Mouse (Mus musculus) thymus, postnatal 25 days (tissue): ENCODE measurements around the gene Nap1l1.

ENCODE experiments used
- DNase-seq: peaks from one replicate; pipeline ENCODE4 v3.0.0; 2022

The Nap1l1 gene

DNA sequence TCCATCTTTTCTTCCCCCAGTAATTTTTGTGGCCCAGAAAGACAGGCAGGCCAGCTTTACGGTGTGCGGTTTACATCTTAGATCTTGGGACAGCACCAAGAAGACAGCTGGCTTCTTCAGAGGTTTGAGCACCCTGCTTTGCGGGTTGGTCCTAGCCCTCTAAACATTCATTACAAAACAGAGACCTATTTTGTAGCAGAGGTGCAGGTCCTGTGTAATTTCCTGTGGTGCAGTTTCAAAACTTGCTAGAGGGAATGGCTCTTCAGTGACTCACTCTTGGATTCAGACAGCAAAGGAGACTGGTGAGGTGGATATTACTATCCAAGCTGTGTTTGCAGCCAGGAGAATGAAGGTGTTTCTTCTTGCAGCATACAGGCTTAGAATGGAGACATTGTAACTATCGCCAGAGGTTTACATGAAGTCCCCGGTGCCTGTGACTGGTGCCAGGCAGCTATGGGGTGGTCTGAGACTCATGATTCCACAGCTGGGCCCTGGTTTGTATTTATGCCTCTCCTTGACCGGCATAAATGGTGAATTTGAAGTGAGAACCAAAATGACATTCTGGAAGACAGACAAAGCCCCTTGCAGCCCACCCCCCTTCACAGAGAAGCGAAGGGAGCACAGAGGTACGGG, 43.9 kb downstream of the Nap1l1 start:
- peak; percentile 48 for DNase-seq

DNA sequence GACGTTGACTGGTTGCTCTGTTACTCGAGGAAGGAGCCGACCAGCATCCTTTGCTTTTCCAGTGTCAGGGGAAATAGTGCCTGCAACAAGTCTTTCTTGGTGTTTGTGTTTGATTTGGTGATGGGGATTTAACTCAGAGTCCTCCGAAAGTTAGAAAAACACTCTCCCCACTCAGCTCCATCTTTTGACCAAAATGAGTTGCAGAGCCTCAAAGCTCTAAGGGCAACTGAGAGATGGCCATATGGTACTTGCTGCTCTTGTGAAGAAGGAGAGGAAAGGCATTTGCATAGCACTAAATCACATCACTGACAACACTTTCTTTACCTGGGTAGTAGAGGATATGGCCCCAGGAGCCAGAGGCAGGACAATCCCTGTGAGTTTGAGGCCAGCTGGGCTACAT, 45.3 kb downstream of the Nap1l1 start:
- no peak for DNase-seq

DNA sequence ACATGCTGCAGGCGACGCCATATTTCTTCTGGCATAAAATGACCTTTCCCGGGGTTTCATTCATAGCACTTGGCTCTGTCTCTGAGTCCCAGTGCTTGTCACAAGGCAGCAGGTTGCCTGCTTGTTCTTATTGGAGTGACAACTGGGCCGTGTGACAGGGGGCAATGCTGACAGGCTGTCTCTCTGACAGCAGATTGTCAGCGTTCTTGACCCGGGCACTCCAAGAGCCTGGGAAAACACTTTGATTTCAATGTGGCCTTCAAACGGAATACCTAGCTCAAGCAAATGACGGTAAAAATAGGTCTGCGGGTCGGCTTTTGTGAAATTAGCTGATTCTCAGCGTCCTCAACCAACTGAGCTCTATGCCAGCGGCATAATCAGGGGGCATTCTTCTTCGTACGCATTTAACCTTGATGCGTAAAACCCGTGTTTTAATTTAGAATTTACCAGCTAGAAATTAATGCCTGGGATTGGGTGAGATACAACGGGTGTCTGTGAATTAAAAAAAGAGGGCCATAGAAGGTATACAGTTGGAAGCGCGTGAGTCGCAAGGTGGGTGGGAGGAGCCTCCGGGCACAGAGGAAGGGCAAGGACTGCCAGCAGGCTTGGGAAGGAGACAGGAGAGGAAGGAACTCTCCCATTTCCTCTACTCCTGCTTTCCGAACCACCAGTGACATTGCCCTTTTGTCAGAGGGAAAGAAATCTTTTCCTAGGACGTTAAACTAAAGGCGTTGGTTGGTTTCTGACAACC, 46.8 kb downstream of the Nap1l1 start:
- no peak for DNase-seq

DNA sequence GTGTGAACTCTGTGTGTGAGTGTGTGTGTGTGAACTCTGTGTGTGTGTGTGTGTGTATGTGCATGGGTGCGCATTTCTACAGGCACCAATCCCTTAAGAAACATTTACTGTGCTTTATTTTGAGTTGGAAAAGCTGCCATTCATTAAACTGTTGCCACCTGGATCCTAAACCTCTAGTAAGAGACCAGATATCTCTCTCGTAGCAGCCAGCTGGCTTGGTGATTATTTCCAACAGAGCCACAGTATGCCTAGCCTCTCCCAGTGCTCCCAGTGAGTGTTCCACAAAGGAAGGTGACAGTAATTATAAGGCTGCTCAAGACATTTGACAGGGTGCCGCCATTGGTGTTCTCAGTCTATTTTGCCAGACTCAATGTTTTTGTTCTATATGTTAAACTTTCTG, 47.6 kb downstream of the Nap1l1 start:
- no peak for DNase-seq

DNA sequence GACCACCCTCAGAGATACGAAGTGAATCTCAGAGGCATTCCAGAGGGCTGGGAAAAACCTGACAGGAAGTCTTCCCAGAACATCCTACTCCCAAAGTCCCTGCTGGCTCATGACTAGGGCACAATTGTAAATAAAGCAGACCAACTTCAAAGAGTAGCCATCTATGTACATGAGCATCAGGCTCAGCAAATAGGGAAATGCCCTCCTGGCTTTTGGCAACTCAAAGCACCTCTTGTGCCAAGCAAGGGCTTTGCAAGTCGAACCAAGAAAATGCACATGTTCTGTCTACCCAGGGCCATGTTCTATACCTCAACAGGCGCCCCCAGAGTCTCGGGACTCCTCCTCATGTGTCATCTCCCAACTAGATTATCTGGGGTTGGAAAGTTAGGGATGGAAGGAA, 48.6 kb downstream of the Nap1l1 start:
- no peak for DNase-seq

DNA sequence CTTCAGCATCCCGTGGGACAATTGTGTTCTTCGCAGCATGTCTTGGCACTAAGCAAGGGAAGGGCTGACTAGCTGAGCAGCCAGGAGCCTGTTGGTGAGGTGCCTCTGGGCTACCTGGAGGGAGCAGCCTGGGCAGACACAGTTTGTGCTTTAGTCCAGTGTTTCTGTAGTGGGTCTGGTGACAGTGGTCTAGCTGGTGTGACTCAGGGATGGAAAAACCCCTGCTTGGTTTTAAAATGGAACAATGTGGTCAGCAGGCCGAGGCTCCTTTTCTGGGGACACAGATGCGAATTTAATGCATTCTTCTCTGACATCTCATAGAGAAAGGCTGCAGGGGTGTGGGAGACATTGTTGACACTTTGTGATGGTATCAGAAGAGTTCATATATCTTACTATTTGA, 49.2 kb downstream of the Nap1l1 start:
- no peak for DNase-seq

DNA sequence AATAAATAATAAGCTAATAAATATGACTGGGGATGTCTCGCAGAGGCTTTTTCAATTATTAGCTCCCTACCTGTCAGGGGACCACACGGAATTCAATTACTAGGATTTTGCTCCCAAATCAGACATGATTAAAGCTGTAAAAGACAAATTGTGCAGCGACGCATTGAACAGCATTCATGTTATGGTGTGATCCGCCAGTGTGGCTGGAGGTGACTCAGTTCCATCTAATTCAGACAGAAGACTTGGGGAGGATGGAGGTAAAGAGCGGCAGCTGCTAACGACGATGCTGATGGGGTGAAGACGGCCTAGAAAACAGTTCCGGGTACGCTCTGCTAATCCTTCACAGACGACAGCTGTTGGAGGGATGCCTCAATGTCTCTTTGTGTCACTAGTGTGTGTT, 50.9 kb downstream of the Nap1l1 start:
- no peak for DNase-seq

DNA sequence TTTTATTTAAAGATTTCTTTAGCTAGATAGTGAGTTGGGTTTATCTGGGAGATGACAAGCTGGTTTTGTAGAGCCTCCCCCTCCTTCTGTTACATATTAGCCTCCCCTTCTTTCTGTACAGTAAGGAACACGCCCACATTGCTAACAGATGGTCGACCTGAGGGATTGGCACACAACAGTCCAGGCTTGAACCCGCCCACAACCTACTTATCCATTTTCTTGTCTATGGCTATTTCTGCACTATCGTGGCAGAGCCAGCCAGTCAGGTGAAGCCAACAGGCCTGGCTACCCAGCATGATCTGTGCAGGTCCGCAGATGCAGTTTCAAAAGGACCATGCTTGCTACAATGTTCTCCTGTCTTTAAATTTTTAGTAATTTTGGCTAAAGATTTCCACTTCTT, 54.0 kb downstream of the Nap1l1 start:
- DNase-seq = no peak

DNA sequence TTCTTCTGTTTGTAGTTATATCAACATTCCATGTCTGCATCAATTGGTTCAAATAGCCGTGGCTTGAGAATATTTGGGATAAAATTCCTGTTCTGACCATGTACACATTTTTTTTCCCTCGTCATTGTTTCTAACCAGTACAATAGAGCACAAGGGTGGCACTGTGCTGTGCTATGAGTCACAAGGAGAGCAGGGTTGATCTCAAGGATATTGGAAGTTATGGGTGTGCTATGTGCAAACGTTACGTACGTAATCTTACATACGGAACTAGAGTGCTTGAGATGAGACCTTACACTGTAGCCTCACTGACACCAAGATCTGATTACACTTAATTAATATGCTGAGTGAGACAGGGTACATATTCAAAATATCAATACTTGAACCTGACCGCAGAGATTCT, 54.6 kb downstream of the Nap1l1 start:
- no peak for DNase-seq

DNA sequence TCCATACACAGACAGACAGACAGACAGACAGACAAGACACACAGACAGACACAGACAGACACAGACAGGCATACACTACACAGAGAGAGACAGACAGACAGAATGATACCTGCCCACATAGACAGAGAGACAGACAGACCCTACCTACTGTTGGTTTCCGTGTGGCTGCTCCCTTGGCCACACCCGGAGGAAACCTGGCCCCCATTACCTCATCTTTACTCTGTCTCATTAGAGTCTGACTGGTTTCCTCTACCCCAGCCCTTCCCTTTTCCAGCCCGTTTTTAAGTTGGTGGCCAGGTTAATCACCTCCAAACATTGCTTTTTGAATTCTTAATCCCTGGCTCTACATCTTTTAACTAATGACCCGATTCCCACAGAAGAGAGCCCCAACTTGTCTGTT, 55.3 kb downstream of the Nap1l1 start:
- no peak for DNase-seq

DNA sequence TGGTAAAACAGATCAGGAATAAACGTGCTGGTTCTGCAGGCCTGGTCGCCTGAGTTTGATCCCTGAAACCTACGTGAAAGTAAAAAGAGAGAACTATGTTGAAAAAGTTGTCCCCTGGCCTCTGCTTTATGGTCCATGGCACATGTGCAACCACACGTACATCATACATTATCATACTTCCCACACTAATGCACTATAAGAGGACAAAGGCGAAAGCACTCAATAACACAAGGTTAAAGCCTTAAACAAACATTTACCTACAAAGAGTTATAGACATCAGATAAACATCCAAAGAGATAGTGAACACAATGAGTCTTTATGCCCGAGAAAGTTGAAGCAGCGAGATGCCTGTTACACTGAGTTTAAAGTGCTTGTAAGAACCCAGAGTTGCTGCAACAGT, 57.4 kb downstream of the Nap1l1 start:
- no peak for DNase-seq

DNA sequence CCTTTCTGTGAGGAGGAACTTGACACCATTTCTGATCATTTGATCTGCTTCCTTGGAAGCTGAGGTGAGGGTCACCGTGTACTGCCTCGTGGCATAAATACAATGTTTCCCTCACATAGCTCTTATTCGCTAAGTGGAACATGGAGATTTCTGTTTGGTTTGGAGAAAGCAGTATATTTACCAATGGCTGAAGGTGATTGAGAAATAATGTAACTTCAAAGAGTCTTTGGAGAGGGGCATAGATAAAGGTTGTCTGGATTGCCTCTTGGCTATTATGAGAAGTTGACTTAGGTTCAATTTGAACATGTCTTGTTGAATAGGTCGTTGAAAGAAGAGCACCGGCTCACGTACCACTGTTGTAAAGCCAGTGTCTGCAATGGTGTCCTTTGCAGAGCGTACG, 61.7 kb downstream of the Nap1l1 start:
- no peak for DNase-seq

DNA sequence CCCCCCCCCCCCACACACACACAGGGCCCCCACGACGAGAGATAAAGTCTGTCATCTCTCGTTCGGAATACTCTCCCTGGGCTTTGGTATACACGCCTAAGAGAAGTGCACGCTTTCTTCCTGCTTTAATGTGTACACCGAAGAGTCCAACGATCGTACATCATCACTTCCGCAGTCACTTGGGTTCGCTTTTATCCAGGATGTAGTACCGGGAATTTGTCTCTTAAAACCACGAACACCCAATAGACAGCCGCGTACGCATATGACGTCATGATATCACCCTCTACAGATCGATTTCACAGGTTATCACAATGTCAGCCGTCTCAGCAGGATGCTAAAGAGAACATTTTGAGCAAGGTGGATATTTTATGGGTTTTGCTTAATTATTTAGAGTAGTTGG, 64.4 kb downstream of the Nap1l1 start:
- DNase-seq = no peak

DNA sequence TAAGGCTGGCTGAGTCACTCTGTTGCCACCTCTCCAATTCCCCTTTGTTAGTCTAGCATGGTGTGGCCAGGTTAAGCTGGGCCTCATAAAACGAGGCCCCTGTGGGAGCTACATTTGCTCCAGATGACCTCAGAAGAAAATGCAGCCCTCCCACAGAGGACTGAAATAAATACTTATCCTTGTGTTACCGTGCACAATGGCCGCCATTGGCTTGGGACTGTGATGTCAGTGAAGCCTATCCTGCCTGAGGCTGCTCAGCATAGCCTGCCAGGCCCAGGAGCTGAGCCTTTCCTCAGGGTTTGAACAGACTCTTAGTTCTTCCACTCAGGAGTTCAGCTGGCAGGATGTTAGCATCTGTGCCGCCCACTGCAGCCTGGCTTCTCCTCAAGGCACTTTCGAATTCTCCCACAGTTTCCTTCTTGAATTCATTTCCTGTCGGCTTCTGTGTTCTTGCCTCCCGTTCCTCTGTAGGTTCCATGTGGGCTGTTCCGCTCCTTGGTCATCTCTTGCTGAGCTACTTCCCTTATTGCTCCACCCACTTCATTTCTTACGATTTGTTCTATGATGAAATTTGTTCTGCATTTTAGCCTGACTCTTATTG, 66.8 kb downstream of the Nap1l1 start:
- DNase-seq = peak; percentile 34

DNA sequence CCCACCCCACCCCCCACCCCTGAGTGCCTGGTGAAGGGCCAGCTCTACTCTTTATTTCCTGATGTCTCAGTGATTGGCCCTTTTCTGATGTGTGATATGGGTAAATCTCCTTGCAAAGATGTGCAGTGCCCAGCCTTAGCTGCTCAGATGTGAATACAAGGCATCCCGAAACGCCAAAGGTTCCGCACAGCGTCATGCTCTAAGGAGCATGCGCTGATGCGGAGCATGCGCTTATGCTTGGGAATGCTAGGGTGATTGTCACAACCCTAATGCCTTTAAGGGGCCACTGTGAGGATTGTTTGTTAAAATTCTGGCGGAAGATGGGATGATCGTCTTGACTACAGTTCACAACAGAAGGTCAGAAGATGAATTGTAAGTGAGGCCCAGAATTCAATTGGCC, 67.7 kb downstream of the Nap1l1 start:
- no peak for DNase-seq

DNA sequence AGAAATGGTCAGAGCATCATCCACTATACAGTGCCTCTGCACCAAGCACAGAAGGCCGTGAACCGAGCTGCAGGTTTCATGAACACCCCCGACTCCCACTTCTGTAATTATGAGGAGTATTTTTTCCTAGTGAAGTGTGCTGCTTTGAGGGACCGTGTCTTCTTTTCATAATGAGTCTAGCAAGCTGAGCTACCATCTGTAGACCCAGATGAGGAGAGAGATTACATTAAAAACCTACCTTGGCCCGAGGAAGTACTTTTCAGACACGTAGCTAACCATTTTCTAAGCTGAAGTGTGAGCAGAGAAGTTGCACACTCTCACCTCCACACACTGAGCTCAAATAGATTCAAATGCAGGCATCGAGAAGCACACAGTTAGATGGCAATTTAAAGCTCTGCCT, 70.1 kb downstream of the Nap1l1 start:
- DNase-seq = no peak

DNA sequence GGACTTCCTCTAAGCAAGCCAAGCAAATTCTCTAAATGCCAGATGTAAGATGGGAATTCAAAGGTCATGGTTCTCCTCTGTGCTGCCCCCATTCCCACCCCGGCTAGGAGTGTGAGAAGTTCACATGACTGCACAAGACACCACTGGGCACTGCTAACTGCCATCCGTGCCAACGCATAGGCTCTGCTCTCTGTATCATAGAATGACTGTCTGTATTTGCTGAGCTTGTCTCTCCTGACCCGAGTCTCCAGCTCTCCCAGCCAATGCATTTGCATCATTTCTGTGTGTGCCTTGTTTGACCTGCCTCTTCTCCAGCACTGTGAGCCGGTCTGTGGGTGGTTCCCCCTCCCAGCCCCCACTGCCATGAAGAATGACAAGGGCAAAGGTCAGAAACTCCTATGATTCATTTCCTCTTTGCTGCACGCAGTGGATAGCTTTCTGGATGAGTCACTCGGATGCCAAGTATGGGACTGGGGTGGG, 70.8 kb downstream of the Nap1l1 start:
- no peak for DNase-seq

DNA sequence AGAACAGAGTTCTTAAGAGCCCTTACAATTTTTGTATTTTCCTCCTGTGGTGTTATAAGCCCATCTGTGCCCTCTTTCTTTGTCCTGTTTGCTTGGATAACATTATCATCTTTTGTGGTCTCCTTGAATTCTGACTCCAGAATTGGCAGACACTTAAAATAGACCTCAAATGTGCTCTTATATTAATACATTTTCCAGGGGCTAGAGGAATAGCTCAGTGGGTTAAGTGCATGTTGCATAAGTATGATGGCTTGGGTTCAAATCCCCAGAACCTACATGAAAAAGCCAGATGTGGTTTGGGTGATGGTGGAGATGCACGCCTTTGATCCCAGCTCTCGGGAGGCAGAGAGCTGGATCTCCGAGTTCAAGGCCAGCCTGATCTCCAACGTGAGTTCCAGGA, 71.3 kb downstream of the Nap1l1 start:
- no peak for DNase-seq

DNA sequence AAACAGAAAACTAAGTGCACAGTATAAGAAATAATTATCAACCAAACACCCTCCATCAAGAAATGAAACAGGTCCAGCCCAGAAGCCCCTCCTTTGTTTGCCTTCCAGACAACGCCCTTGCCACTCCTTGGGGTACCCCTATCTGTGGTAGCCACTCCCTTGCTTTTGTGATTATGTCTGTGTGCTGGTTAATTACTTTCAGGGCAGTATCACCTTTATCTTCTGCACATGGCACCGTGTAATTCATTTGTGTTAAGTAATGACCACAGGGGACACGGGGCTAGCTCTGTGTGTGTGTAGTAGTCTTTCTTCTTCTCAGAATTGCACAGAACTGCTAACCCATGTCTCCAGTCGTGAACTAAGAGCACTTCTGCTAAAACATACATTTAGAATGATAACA, 72.6 kb downstream of the Nap1l1 start:
- no peak for DNase-seq
